Mouse (Mus musculus): ENCODE measurements at regions not wholly inside any gene's neighbourhood (a gene's known extent, or its start where the extent isn't known, plus 50 kb on each side); places are given as distances from the start of the nearest gene placed in this dataset.

DNA sequence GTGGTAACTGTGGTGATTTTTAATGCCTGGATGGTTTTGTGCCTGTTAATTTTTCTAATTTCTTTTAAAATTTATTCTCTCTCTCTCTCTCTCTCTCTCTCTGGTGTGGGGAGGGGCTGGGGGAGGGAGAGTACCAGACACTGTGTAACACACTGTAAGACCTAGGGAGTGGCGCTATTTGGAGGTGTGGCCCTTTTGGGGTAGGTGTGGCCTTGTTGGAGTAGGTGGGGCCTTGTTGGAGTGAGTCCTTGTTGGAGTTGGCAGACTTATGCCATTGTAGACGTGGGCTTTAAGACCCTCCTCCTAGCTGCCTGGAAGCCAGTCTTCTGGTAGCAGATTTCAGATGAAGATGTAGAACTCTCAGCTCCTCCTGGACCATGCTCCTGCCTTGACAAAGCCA is 107.4 kb upstream of the Lhx5 start:
- no peak overlapping the region for H3K4me3 ChIP-seq
- H3K27ac ChIP-seq, result no peak overlapping the region
- intact Hi-C loops (cut with DNase I), result no loop called here
- DNase-seq, result no peak
- no peak for TF ChIP-seq CTCF (IDR thresholded peaks at IDR 0.05)

GRCm38 (mm10) chr5:120325386-120325910 is 106.1 kb upstream of the Lhx5 start:
- Histone ChIP-seq H3K27ac (no peak overlapping the region), H3K4me3 (no peak overlapping the region)
- no peak for TF ChIP-seq CTCF (IDR thresholded peaks at IDR 0.05)
- no peak for DNase-seq
- intact Hi-C loops (cut with DNase I), result no loop called here

- TF ChIP-seq CTCF (IDR thresholded peaks at IDR 0.05), result no peak
- no peak for DNase-seq
Measured at GRCm38 (mm10) chr5:120332030-120332429, 99.5 kb upstream of the Lhx5 start.

GRCm38 (mm10) chr5:120339162-120339561 is 92.3 kb upstream of the Lhx5 start:
- Histone ChIP-seq H3K4me3 (no peak overlapping the region), H3K27ac (no peak overlapping the region)
- TF ChIP-seq CTCF (IDR thresholded peaks at IDR 0.05), result no peak
- no peak for DNase-seq
- intact Hi-C loops (cut with DNase I), result no loop called here

More at GRCm38 (mm10) chr5:120332030-120332429, 99.5 kb upstream of the Lhx5 start:
- no peak overlapping the region for H3K4me3 ChIP-seq
- no peak overlapping the region for H3K27ac ChIP-seq
- intact Hi-C loops (cut with DNase I), result no loop called here

GRCm38 (mm10) chr5:120340696-120341231 is 90.7 kb upstream of the Lhx5 start:
- Histone ChIP-seq H3K4me3 (no peak overlapping the region), H3K27ac (no peak overlapping the region)
- TF ChIP-seq CTCF (IDR thresholded peaks at IDR 0.05), result no peak
- DNase-seq, result no peak
- intact Hi-C loops (cut with DNase I), result no loop called here

DNA sequence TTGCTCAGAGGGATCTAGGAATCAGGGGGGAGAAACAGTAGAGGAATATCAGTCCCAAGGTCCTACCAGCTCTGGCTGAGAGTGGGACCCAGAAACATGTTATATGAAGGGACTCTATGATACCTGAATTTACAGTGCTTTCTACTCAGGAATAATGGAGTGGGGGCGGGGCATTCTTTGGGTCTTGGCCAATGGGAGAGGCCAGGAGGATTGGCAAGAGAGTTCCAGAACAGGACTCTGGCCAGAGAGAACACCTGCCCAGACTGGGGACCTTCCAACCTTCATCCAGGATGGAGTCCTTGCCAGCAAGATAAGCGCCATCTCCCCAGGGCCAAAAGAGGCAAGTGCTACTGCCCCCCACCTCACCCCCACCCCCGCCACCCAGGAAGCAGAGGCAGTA is 81.0 kb upstream of the Lhx5 start:
- Histone ChIP-seq H3K27ac (no peak overlapping the region), H3K4me3 (no peak overlapping the region)
- DNase-seq, result no peak
- intact Hi-C loops (cut with DNase I), result no loop called here
- no peak for TF ChIP-seq CTCF (IDR thresholded peaks at IDR 0.05)

DNA sequence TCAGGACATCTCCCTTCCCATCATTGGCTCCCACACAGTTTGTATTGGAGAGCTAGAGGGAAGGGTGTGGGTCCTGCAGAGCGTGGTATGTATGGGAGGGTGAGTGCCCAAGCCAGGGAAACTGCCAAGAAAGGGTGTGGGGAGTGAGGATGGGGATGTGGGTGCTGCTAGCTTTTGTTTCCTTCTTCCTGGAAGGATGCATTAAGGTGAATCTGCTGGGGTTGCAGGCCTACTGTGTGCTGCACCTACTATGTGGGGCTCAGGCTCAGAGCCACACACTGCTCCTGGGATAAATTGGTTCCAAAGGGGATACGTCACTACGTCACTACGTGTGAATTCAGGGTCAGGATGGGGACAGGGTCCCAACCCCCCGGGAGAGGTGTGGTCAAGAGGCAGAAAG is 79.7 kb upstream of the Lhx5 start:
- no peak for TF ChIP-seq CTCF (IDR thresholded peaks at IDR 0.05)
- Histone ChIP-seq H3K4me3 (no peak overlapping the region), H3K27ac (no peak overlapping the region)
- intact Hi-C loops (cut with DNase I), result no loop called here
- no peak for DNase-seq

DNA sequence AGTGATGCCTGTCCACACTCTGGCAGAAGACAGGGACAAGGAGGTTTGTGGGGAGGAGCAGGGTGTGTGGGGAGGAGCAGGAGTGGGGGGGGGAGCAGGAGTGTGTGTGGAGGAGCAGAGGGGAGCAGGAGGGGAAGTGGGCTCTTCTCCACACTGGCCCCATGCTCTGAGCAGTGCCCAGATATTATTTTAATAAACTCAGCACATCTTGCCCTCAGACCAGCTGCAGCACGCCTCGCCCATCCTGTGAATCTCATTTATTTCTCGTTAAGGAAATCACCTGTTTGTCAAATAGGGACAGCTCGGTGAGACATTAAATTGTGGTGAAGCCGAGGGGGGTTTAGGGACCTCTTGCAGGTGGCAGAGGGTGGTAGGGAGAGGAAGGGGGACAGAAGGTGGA is 77.8 kb upstream of the Lhx5 start:
- Histone ChIP-seq H3K4me3 (no peak overlapping the region), H3K27ac (no peak overlapping the region)
- no peak for DNase-seq
- TF ChIP-seq CTCF (IDR thresholded peaks at IDR 0.05), result no peak
- intact Hi-C loops (cut with DNase I), result no loop called here

DNA sequence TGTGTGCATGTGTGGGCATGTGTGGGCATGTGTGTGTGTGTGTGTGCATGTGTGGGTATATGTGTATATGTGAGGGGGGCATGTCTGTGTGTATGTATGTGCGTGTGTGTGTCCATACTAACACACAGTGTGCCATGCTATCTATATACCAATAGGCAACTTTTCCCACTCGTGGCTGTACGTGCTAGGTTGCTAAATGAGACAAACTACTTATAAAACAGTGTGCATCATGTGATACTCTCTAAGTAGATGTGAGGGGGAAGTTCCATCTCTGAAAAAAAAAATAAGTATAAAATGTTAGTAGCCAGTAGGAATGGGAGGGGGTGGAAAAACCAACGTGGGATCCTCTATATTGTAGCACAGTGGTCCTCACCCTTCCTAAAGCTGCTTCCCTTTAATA is 74.5 kb upstream of the Lhx5 start:
- Histone ChIP-seq H3K27ac (no peak overlapping the region), H3K4me3 (no peak overlapping the region)
- intact Hi-C loops (cut with DNase I), result no loop called here
- TF ChIP-seq CTCF (IDR thresholded peaks at IDR 0.05), result no peak
- DNase-seq, result no peak

DNA sequence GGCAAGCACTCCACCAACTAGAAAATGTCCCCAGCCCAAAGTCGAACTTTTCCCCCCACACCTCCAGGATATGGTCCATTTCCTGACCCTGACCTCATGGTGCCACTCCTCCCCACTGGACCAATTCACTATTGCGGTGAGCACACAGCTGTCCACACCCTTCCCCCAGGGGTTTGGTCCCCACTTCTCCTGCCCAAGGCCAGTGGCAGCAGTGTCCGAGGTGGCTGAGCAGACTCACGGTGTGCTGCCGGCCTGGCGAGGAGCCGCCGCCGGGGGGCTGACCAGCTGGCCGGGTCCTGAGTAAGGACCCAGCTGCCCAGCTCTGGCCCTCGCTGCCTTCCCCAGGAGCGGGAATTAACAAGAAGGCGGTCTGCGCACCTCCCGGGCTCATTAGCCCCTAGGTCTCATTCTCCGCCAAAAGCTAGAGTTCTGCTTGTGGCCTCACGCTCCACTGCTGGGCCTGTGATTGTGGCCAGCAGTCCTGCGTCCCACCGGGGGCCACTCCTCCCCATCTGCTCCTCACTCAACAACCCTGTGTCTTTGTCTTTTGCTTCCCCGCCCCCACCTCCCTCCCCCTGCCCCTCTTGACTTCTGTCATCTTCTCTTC is 73.3 kb upstream of the Lhx5 start:
- no peak for TF ChIP-seq CTCF (IDR thresholded peaks at IDR 0.05)
- DNase-seq, result no peak
- no peak overlapping the region for H3K4me3 ChIP-seq
- H3K27ac ChIP-seq, result no peak overlapping the region
- intact Hi-C loops (cut with DNase I), result no loop called here

- no peak overlapping the region for H3K4me3 ChIP-seq
- TF ChIP-seq CTCF (IDR thresholded peaks at IDR 0.05), result no peak
- DNase-seq, result no peak
- intact Hi-C loops (cut with DNase I), result no loop called here
- H3K27ac ChIP-seq, result no peak overlapping the region
Measured at GRCm38 (mm10) chr5:120365950-120366467, 65.5 kb upstream of the Lhx5 start.

GRCm38 (mm10) chr5:120368797-120369196 is 62.7 kb upstream of the Lhx5 start:
- H3K27ac ChIP-seq, result no peak overlapping the region
- no peak for DNase-seq
- TF ChIP-seq CTCF (IDR thresholded peaks at IDR 0.05), result no peak
- no peak overlapping the region for H3K4me3 ChIP-seq
- intact Hi-C loops (cut with DNase I), result no loop called here

DNA sequence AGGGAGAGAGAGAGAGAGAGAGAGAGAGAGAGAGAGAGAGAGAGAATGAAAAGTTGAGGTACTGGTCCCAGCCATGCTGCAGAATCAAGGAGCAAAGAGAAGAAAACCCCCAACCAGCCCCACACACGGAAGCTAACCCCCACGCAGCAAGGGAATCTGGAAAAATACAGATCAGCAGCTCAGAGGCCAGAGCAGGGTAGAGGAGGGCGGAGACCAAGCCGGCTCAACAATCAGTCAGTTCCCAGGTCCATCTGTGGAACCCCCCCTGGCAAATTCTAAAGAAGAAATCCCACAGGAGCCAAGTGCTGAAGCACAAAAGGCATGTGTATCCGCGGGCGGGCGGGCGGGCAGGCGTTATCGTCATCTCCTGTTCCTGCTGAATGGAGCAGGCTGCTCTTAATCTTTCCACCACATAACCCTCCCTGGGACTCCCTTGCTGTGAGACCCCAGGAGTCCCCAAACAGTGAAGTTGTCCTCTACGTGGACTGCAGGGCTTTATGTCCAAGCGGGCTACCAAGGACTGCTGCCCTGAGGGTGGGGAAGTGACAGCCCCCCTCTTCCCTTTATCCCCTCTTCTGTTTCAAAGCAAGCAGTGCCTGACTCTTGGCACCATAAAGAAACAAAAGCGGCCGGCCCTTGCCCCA is 60.2 kb upstream of the Lhx5 start:
- Histone ChIP-seq H3K4me3 (no peak overlapping the region), H3K27ac (no peak overlapping the region)
- intact Hi-C loops (cut with DNase I), result no loop called here
- TF ChIP-seq CTCF (IDR thresholded peaks at IDR 0.05), result no peak
- no peak for DNase-seq
